Mouse (Mus musculus) retina, adult 2 months (tissue): ENCODE measurements at regions not wholly inside any gene's neighbourhood (a gene's known extent, or its start where the extent isn't known, plus 50 kb on each side); places are given as distances from the start of the nearest gene placed in this dataset.

ENCODE experiments used
- DNase-seq: peaks from one replicate; pipeline ENCODE4 v3.0.0-alpha.2; 2012; ENCODE audit warnings: low read depth, low spot score

DNA sequence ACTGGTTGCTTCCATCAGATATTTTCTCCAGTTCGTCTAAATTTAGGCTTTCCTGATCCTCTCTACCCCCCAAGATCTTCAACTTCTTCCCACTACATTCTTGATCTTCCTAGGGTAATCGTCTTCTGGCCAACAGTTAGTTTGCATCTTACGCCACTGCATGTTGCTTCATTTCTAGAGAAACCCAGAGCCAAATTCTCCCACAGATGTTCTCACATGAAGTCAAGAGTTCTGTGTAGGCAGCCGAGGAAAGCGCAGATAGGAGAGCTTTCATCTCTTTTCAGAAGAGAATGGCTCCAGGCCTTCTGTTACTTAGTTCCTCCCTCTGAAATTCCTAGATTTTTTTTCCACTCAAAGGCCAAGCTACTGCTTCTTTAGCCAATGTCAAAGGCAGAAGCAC is 179.9 kb downstream of the Fgf10 start:
- no peak for DNase-seq

DNA sequence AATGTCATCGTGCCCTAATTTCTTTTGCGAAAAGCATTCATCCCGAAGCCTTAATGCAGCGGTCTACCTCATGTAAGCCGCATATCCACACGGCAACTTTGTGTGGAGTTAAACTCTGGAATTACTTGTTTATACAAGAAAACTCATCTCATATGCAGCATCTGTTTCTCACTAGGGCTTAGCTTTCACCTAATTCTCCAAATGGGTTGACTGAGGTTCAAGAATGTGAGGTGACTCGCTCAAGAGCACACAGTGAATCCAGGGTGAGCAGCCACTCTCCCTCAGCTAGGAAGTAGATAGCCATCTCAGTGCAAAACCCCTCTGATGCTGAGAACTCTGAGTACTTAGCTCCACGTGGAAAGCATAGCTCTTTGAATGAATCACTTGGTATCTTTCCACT is 181.1 kb downstream of the Fgf10 start:
- DNase-seq: no peak

DNA sequence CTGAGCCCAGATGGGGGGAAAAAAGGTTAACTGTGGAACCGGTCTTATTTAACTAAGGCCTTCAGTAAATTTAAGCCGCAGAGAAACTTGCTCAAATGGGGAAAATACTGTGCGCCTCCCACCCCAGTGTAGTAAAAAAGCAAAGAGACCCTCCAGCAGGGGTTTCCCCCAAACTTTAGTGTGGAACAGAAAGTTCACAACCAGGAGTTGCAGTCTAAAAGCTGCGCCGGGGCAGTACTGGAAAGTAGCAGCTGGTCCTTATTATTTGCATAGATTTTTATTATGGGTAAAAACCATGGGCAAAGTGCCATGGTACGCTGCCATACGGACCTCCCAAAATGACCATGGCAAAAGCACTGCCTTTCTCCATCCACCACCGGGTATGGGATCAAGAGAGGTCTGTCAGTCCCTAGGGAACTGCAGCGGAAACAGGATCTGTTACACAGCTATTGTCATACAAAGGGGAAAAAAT is 216.8 kb downstream of the Fgf10 start:
- DNase-seq: no peak

DNA sequence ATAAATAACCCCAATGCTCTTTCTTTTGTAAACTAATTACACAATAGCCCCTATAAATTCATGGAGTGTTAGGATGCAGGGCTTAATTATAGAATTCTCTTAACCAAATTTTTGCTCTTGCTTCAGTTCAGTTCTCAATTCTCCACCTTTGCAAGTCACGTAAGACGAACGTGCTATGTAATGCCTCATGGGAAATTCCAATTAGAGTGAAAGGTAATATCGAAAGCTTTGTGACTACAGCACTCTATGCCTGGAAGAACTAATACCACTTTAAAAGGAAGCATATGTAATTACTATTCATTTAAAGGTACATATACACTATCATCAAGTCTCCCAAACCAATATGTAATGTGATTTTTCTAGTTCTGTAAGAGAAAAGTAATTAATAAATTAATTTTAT is 225.5 kb downstream of the Fgf10 start:
- no peak for DNase-seq

DNA sequence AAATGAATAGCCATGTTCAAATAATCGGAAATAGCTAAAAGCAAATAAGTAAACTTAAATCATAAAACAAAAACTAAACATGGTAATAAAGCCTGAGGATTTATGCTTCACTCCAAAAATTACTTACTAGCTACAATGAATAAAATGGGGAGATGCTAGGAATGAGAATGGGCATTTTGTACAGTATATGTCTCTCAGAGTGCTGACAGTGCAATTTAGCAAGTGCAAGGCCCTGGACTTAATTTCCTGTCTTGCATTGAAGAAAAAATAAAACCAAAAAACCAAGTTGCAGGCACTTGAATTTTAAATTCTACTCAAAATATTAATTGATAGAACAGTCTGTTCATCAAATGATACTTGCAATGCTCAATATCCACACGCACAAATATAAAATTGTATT is 232.4 kb downstream of the Fgf10 start:
- DNase-seq: no peak

DNA sequence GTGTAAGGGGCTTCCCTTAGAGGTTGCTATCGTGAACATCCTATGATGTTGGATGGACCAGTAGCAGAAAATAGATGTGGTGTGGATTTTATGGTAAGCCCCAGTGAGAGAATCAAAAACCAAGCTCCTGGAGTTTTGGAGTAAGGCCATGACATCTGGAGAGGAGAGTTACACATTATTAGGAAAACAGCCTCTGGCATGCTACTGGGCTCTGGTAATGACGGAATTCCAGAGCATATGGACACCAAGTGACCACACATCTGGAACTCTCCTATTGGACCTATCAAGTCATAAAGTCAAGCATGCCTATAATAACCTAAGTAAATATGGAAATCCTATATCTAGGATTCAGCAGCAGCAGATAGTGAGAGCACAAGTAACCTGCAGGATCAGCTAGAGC is 240.8 kb downstream of the Fgf10 start:
- DNase-seq: no peak

DNA sequence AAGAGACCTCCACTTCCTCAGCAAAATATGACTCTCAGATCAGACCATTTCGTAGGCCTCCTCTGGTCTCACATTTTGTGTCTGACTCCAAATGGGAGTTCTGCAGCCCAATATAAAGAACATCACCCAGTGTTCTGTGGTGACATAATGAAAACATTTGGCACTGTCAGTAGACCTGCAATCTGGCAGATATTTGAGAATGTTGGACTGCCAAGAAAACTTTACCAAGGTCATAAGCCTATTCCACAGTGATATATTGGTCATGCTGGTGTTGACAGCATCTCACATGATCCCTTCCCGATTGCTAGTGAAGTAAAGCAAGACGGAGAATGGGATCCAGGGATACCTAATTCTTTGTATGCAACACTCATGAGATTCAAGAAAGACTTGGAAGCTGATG is 271.2 kb downstream of the Fgf10 start:
- no peak for DNase-seq

DNA sequence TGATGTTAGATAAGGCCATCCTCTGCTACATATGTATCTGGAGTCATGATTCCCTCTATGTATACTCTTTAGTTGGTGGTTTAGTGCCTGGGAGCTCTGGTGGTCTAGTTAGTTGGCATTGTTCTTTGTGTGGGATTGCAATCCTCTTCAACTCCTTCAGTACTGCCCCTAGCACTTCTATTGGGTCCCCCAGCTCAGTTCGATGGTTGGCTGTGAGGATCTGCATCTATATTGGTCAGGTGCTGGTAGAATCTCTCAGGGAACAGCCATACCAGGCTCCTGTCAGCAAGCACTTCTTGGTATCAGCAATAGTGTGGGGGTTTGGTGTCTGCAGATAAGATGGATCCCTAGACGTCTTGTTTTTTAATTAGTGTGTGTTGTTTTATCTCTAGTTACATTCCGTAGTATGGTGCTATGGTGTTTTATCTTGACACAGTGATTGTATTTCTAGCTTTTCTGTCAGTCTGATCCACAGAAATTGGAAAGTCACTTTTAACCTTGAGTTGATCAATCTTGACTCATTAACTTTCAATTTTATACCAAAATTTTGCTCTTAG is 296.6 kb downstream of the Fgf10 start:
- DNase-seq: no peak

DNA sequence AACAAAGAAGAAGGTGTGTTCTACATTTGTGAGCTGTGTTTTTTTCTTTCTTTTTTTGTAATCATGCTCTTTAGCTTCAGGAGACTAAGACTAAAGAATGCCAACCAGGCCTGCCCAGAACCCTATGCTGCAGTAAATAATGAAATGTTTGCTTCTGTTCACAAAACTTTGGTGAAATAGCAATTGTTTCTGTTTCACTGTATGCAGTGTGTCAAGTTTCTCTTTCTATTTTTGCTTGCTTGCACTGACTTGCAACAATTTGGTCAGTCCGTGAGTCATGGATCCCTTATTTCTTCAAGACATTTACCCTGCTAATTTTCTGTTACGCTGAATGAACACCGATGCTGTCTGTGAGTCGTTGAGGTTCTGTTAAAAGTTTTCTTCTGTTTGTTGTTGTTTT is 298.1 kb downstream of the Fgf10 start:
- no peak for DNase-seq

DNA sequence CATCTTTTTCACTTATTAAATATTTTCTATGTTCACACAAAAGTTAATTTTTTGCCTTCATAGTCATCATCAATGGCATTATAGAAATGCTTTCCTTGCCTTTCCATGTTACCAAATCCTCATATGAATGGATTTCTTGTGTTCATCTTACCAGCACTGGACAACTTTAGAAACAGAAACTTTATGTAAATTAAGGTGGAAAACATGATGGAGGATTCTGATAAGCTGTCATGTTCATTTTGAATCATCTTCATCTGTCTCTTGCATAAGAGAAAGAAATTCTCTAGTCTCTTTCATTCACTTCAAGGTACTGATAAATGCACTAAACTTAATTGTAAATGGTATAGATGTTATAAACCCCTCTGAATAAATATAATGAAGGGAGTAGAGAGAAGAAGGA is 305.4 kb downstream of the Fgf10 start:
- no peak for DNase-seq

DNA sequence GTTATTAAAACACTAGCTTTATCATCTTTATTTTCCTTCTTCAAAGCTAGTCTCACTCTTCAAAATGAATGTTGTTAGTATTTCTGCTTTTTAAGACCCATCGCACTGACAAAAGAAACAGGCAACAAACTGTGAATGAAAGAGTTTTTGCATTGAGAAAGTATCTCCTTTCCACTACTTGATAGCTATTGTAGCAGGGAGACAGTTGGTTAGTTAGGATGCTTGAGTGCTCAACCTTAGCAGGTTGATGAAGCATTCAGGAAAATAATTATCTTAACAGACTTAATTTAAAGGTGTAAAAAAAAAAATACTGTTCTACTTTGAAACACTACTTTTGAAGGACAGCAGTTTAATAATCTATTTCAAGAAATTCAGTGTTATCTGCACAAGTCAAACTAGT is 305.9 kb downstream of the Fgf10 start:
- DNase-seq: no peak

DNA sequence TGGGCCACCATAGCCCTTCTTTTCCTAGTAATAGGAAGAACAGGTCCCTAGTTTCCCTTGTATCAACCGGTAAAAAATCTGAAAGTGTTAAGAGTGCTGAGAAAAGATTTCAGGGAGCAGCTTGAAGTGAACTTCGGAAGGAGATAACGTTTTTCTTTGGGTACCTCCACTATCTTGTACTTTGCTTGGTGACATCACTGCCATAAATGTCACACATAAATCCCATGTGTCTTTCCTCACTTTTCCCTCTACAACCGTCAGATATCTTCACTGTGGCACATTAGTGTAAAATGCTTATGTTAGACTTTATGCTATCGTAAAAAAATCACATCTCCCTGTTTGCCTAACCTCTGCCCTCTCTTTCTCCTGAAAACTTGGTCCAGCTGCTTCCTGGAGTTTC is 309.9 kb downstream of the Fgf10 start:
- DNase-seq: no peak

DNA sequence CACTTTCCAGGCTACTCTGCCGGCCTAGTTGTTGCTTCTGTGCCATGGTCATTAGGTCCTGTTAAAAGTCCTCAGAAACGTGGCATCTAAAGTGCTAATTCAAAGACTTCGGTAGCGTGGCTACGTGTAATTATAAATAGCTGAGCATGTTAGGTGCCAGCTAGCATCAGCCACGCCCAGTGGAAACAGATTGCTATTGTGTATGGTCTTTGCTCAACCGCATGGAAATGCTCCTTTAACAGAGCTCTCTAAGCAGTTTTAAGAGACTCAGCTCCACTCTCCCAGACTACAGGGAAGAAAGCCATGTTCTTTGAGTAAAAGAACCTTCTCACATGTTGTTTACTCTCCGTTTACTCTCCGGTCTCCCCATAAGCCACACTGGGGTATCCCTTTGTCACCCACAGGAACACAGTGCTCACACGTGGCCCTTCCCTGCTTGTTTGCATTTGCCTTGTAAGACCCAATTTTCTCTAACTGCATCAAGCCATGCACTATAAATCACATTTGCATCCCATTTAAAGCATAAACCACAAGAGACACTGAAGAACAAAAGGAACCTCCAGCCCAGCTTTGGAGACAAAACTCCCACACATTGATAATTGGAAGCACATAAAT is 311.7 kb downstream of the Fgf10 start:
- DNase-seq: no peak

DNA sequence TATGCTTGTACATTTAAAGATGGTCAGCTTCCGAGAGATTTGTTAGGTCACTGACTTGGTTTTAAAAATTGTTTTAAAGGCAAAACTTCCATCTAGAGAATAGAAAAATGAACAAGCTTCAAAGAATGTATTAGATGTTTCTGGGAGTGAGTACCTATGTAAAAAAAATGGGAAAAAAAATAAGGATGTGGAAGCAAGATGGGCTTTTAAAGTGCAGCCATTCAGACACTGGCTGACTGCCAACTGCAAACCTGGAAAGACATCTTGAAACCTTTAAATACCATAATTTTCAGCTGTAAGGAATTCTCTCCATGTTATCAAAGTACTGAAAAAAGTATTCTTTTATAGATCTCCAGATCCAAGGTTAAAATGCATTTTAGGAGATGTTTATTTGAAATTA is 315.7 kb downstream of the Fgf10 start:
- DNase-seq: no peak

DNA sequence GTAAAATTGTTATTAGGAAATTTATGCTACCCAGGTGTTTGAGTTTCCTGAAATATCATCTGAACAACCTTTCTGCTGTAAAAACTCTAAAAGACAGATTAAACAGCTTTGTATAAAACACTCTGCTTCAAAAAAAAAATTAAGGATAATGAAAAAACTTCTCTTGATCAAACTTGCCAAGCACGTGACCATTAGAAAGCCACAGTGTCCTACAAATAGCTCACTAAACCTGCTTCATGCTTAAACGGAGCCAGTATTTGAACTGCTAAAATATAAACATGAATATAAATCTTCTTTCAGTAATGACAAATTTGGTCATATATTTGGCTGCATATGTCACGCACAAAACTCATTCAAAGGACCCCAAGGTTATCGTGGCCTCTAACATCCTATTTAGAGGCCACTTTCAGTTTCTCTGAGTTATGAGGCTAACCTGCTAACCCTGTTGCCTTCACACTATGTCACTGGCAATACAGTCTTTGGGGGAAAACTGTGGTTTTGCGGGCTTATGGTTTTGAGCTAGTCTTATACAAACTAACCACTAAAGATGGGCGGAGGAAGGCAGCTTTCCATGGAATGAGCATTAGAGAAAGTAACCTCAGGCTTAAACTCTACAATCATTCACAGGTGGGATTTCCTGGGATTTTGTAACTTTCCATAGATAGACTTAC is 355.8 kb downstream of the Fgf10 start:
- no peak for DNase-seq

DNA sequence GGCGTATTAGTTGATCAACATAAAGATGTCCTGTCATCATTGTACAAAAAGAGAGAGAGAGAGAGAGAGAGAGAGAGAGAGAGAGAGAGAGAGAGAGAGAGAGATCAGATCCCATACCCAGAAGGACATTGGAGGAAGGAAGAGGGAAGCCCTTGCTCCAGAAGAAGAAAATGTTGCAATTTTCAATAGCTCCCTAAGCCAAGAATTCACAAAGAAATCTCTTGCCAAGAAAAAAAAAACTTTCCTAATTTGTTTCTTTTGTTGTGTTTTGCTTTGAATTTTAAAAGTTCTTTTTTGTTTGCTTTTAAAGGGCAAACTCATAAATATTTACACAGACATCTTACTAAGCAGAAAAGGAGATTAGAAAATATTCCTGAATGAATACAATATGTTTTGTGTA is 370.0 kb downstream of the Fgf10 start:
- no peak for DNase-seq

DNA sequence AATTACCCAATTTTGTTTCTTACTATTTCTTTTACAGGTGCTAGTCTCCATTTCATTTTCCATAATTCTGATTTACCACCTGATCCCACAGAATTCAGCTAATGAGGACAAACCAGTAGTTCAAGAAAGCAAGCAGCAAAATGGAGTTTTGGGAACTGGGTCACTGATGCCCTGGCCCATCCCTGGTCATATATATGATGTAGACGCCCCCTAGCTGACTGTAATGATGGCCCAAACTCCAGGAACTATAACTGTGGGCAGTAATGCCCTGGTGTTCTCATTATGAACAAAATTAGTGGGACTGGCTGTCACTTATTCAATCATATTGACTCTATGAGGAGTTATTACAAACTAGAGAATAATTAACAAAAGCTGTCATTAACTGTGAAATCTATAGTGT is 375.5 kb downstream of the Fgf10 start:
- DNase-seq: no peak

DNA sequence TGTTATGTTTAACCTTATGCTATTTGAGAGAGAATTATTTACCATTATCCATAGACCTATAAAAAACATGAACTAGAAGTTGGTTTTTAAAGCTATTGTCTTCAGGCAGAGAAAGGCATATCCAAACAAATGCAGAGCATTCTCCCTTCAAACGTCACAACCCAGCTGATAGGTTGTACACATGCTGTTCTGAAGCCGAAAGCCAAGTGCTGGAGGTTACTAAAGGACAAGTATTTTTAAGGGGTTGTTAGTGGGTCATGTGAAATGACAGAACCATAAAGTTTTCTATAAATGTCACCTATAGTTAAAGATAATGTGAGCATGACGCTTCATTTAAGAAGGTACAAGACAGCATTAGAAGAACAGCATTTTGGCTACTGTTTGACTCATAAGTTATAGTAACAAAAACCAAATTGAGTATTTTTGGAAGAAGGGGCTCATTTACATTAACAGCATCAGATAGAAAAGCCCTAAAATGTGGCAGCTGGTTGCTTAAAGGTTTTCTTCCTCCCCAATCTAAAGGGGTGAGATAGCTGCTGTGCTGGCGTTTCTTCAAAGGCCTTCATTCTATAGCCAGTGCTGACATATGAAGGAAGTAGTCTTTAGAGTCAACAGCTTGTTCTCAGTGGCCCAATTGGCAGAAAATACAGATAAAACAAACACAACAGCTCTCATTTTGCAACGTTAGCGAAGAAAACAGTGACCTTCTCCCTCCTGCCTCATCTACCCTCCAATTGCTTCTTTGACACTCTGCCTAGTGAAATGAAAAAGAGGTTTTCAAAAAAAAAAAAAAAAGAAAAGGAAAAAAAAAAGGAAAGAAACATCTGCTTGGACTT is 359.4 kb upstream of the Paip1 start:
- no peak for DNase-seq

DNA sequence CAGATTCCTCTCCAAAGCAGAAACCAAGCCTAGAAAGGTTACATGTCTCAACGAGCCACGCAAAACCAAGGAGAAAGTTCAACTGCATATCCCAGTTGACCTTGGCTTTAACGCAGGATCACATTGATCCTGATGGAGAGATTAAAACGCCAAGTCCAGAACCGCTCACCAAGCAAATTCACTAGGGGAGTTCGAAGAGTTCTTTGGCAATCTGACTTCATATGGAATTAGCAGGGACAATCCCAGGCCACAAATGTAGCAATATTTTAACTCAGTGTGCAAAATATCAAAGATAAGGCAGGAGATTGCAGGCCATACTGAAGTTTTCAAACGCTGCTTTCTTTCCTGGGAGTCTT is 358.8 kb upstream of the Paip1 start:
- DNase-seq: no peak

DNA sequence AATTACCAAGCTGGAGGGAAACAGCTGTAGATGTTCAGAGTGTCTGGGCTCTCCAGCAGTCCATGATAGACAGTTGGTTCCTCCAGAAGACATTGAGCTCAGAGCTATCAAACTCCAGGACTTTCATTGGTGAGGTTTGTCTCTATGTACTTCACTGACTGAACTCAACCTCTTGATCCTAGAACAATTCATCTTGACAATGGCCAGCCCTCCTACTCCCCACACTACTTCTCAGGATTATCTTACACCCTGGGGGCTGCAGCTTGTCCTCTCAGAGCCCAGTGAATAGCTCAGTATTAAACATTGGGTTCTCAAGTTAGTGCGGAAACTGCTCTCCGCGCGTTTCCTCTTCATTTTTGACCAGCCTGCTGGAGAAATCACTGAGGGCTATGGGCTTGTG is 349.2 kb upstream of the Paip1 start:
- no peak for DNase-seq

DNA sequence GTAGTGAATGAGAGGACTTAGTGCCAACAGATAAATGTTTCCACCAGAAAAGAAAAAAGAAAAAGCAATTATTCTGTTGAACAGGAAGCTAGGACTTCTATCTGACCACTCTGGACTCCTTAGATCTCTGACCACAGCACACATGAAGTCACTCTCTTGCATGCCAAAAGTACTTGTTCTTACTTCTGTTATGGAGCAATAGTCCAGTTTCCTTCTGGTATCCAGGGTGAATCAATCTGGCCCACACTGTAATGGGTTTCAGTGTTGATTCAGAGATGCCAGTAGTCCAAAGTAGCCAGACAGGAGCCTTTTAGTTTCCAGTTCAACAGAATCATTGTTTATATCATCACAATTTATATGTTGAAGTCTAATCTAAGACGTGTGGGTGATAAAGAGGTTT is 346.7 kb upstream of the Paip1 start:
- no peak for DNase-seq

DNA sequence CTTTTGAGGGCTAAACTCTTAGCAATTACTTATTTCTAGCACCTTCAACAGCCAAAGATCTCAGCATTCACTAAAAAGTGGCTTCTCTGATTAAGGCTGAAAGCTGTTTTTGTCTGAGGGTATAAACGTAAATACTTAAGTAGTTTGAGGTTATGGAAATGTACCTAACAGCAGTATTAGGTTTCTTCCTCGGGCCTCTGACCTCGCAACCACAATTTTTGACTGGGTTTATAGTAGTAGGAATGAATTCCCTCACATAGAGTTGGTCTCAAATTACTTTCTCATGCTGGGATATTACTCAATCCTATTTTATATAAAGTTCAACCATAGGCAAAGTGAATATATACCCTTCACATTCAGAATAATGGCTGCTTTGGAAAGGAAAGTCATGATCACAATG is 310.5 kb upstream of the Paip1 start:
- DNase-seq: no peak

DNA sequence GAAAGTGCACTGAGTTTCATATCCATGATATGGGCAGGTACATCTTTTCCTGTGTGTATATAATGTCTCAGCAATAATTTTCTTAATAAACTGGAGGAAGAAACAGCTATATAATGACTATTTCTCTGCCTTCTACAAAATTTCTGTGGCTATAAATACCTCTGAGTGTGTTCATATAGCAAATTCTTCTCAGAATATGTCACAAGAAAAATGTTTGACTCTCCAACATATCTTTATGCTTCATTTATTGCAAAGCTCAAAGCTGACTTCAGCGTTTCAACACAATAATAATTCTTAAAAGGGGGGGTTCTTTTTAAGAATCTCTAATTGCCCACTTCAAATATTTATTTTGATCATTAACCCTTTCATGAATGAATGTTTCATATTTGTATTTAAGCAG is 310.0 kb upstream of the Paip1 start:
- no peak for DNase-seq
